Mouse (Mus musculus): ENCODE results near the gene Atp8a2. TPM values are rescaled to one million over a fixed set of nuclear protein-coding genes. Genes with fewer than 3 reads are reported as not detected.

The Atp8a2 gene
- polyA plus RNA-seq, 1 experiment from 2014 or later, result 3.3 TPM

DNA sequence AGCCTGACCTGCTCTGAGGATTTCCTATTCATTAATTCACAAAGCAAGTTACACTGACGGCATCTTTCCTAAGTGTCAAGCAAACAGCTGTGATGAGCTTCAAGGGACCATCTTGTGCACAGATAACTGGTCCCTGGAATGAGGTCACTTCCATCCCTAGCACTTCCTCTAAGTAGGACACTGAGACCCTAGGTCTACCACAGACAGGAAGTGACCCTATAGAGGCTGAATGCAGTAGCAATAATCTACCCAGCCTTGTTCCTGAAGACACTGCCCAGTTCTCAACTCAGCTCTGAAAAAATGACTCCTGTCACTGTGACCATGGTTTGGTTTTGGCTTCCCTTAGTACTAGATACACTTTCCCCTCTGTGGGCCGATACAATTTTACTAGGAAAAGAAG, 219.0 kb downstream of the Atp8a2 start:
- Histone ChIP-seq H3K36me3 (no peaks in the 10 kb centered on the region), H3K9ac (no peak overlapping the region), H3K27ac (no peak overlapping the region), H3K4me1 (no peaks in the 10 kb centered on the region), H3K9me3 (replicated peaks) (no peaks in the 10 kb centered on the region), H3K27me3 (replicated peaks) (no peaks in the 10 kb centered on the region), H3K4me3 (no peak overlapping the region), H3K4me2 (no peak overlapping the region)
- 43% methylated on average over 1 of the region's 2 CpGs for WGBS (ENCODE audit: insufficient replicate concordance)
- ATAC-seq, result no peak

DNA sequence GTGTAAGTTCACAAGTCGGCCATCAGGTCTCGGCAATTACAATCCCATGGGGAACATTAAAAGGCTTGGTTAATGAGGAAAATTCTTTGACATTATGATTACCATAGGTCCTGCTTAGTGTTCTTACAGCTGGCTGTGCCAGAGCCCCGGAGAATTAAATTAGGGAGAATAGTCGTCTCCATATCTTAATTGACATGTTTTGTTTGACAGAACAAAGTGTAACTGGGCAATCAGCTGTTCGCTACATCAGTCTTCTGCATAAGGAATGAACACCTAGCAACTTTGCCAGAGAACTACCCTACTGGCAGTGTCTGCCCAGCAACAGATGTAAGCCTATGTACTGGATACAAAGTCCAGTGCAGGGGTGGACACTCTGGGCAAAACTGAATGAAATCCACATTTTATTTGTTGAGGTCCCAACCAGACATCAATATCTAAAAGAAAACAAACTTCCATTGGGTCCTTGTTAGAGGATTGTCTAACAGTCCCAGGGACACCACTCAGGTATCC, 225.7 kb downstream of the Atp8a2 start:
- Histone ChIP-seq H3K9me3 (replicated peaks) (no peaks in the 10 kb centered on the region), H3K4me1 (no peaks in the 10 kb centered on the region), H3K4me3 (no peak overlapping the region), H3K9ac (no peak overlapping the region), H3K27ac (no peak overlapping the region), H3K27me3 (replicated peaks) (no peaks in the 10 kb centered on the region), H3K36me3 (no peaks in the 10 kb centered on the region), H3K4me2 (no peak overlapping the region)
- ATAC-seq, result no peak
- 76% methylated on average over 5 of the region's 5 CpGs for WGBS (ENCODE audit: insufficient replicate concordance)

DNA sequence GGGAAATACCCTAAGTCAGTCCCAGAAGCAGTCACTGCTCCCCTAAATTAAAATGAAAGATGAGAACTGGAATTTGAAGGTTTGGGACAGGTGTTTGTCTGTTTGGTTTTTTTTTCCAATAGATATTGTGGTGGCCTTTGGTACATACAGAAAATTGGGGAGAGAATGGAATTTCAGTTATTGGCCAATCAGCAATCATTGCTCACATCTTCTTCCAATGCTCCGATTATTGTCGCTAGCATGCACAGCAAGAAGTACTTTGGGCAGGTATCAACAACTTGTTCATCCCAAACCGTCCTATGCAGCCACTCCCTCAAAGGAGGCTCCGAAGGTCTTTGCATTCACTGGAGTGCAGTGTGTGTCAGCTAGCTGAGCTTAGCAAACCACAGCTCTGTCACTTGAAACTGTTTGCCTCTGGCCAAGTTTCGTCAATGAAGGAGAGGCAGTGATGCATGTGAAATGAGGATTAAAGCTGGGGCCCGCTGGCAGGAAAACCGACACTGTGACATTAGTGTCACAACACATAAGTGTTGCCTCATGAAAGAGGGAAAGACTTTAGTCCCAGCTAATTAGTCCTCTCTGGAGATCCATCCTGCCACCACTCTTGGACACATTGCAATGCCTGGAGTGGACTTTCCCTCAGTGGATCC, 227.4 kb downstream of the Atp8a2 start:
- Histone ChIP-seq H3K36me3 (no peaks in the 10 kb centered on the region), H3K4me1 (no peaks in the 10 kb centered on the region), H3K4me3 (no peak overlapping the region), H3K27ac (no peak overlapping the region), H3K27me3 (replicated peaks) (no peaks in the 10 kb centered on the region), H3K4me2 (no peak overlapping the region), H3K9me3 (replicated peaks) (no peaks in the 10 kb centered on the region), H3K9ac (no peak overlapping the region)
- 64% methylated on average over 7 of the region's 7 CpGs for WGBS (ENCODE audit: insufficient replicate concordance)
- no peak for ATAC-seq

DNA sequence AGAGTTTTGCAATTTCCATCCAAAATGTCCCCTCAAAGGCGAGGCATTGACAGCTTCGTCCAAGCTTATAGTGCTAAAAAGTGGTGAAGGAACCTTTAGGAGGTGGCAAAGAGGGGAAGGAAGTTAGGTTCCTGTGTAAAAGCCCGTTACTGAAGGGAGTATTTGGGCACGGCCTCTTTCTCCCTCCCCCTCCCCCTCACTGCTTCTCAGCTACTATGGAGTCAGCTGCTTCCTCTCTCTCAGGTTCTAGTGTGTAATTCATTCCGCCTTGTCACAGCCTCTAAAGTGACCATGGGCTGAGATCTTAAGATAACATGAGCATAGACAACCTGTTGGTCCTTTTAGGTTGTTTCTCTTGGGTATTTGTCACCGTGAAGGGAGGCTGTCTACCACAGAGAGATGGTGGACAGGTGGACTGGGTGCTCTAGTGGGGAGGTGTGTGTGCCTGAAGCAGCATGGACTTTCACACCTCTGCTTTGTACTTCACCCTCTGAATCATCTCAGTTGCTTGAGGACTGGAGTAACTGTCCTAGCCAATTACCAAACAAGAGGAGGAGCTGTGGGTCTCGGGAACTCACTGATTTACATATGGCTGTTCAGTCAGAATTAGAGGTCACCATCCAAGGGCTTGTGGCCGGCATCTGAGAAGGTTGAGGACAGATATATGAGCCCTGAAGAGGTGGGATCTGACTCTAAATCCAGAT, 229.0 kb downstream of the Atp8a2 start:
- no peak overlapping the region for H3K27ac ChIP-seq
- no peaks in the 10 kb centered on the region for H3K4me1 ChIP-seq
- WGBS (ENCODE audit: insufficient replicate concordance), result 27% methylated on average over 8 of the region's 8 CpGs
- no peak for ATAC-seq
- no peak overlapping the region for H3K9ac ChIP-seq
- H3K4me2 ChIP-seq, result no peak overlapping the region
- H3K9me3 ChIP-seq (replicated peaks), result no peaks in the 10 kb centered on the region
- no peaks in the 10 kb centered on the region for H3K36me3 ChIP-seq
- no peak overlapping the region for H3K4me3 ChIP-seq
- no peaks in the 10 kb centered on the region for H3K27me3 ChIP-seq (replicated peaks)

DNA sequence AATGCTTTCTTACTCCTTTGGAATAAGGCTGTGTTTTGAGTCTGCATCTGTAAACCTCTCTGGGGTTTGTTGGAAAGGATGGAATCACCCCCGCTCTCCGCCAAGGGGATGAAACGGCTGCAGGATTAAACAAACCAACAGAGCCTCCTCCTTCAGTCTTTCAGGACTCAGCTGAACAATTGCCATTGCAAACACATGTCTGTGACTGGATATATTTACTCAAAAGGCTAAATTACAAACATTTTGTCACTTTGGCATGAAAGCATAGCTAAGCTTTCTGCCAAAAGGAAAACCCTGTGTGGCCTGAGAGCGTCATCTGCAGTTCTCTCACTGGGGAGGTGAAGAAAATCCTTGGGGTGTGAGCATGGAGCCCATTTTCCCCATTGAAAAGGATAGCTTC, 230.0 kb downstream of the Atp8a2 start:
- H3K4me2 ChIP-seq, result no peak overlapping the region
- H3K27me3 ChIP-seq (replicated peaks), result no peaks in the 10 kb centered on the region
- no peak overlapping the region for H3K27ac ChIP-seq
- H3K36me3 ChIP-seq, result no peaks in the 10 kb centered on the region
- ATAC-seq, result no peak
- H3K4me1 ChIP-seq, result no peaks in the 10 kb centered on the region
- no peaks in the 10 kb centered on the region for H3K9me3 ChIP-seq (replicated peaks)
- 78% methylated on average over 4 of the region's 4 CpGs for WGBS (ENCODE audit: insufficient replicate concordance)
- H3K4me3 ChIP-seq, result no peak overlapping the region
- no peak overlapping the region for H3K9ac ChIP-seq

DNA sequence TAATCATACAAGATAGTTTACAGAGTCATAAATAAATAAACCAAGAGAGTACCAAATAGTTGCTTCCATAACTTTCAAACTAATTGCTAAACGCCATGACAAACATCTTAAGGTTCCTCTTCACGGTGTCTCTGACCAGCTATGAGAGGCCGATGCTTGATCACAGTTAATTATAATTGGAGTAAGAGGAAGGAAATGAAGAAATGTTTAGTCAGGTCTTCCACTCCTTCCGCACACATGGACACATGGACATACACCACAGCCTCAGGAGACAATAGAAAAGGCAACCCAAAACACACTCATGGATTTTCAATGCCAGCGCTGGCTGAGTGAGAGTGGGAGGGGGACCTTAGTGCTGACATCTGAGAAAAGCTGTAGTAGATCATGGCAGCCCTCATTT, 232.4 kb downstream of the Atp8a2 start:
- Histone ChIP-seq H3K27me3 (replicated peaks) (no peaks in the 10 kb centered on the region), H3K4me3 (no peak overlapping the region), H3K27ac (no peak overlapping the region), H3K4me1 (no peaks in the 10 kb centered on the region), H3K36me3 (no peaks in the 10 kb centered on the region), H3K9me3 (replicated peaks) (no peaks in the 10 kb centered on the region), H3K4me2 (no peak overlapping the region), H3K9ac (no peak overlapping the region)
- WGBS (ENCODE audit: insufficient replicate concordance), result 72% methylated on average over 5 of the region's 5 CpGs
- ATAC-seq, result no peak

DNA sequence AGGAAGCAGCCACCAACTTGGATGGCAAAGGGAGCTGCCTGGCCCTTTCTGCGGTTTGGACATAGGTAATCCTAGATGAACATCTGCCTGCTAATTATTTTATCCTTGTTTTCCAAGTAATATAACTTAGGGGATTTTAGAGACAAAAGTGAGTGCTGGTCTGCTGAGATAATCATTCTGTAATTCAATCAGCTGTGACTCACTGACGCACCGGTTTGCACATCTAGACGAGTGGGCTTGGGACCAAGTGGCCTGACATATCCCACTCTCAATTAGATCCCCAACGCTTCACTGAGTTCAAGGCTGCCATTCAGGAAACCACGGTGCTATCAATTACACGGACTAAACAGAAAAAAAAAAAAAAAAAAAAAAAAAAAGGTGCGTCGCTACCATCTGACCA, 236.0 kb downstream of the Atp8a2 start:
- H3K27me3 ChIP-seq (replicated peaks), result no peaks in the 10 kb centered on the region
- no peaks in the 10 kb centered on the region for H3K36me3 ChIP-seq
- H3K4me3 ChIP-seq, result no peak overlapping the region
- 38% methylated on average over 9 of the region's 9 CpGs for WGBS (ENCODE audit: insufficient replicate concordance)
- no peaks in the 10 kb centered on the region for H3K4me1 ChIP-seq
- ATAC-seq, result no peak
- H3K9me3 ChIP-seq (replicated peaks), result no peaks in the 10 kb centered on the region
- no peak overlapping the region for H3K9ac ChIP-seq
- no peak overlapping the region for H3K27ac ChIP-seq
- H3K4me2 ChIP-seq, result no peak overlapping the region

DNA sequence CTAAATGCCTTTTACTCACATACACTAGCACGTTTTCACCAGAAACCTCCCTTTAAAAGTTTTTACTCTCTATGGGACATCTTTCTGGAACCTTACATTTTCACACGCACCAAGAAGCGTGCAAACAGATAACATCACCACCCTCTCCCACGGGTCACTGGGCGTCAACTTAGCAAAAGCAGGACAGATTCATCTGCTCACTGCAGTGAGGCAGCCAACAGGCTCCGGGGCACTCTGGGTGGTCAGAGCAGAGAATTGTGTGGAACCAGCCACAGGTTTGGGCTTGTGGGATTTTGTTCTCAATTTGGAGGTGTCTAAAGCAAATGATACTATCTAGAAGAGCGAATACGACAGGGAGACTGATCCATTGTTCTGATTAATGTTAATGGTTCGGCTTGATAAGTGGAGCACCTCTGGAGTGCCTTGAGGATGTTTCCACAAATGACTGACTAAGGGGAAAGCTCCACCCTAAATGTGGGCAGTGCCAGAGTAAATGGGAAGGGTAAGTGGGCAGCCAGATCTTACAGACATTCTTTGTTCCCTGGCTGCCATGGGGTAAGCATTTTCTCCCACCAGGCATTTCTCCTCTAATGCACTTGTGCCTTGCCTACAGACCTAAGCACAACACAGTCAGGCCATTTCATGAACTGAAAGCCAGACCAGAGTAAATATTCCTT, 236.6 kb downstream of the Atp8a2 start:
- WGBS (ENCODE audit: insufficient replicate concordance), result 62% methylated on average over 9 of the region's 9 CpGs
- no peaks in the 10 kb centered on the region for H3K9me3 ChIP-seq (replicated peaks)
- no peaks in the 10 kb centered on the region for H3K36me3 ChIP-seq
- no peak for ATAC-seq
- H3K27me3 ChIP-seq (replicated peaks), result no peaks in the 10 kb centered on the region
- H3K4me3 ChIP-seq, result no peak overlapping the region
- no peak overlapping the region for H3K9ac ChIP-seq
- no peak overlapping the region for H3K27ac ChIP-seq
- no peak overlapping the region for H3K4me2 ChIP-seq
- no peaks in the 10 kb centered on the region for H3K4me1 ChIP-seq

DNA sequence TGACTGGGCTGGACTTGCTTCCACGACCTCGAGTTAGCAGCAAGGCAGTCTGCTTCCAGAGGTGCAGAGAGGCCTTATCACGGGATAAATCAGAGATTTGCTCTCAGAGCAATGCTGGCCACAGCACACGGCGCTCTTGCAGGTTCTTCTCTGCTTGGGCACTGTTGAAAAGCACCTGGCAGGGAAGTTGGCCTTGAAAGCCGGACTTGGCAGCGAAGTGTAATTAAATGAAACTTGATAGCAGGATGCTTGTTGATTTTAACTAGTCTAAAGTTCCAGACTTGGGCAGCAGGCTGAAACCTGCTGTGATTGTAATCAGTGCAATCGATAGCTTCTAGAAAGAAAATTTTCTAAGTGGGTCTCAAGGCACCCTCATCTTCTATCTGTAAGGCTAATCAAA, 237.3 kb downstream of the Atp8a2 start:
- Histone ChIP-seq H3K9me3 (replicated peaks) (no peaks in the 10 kb centered on the region), H3K4me1 (no peaks in the 10 kb centered on the region), H3K27ac (no peak overlapping the region), H3K4me2 (no peak overlapping the region), H3K4me3 (no peak overlapping the region), H3K9ac (no peak overlapping the region), H3K36me3 (no peaks in the 10 kb centered on the region), H3K27me3 (replicated peaks) (no peaks in the 10 kb centered on the region)
- WGBS (ENCODE audit: insufficient replicate concordance), result 58% methylated on average over 8 of the region's 8 CpGs
- ATAC-seq, result no peak

DNA sequence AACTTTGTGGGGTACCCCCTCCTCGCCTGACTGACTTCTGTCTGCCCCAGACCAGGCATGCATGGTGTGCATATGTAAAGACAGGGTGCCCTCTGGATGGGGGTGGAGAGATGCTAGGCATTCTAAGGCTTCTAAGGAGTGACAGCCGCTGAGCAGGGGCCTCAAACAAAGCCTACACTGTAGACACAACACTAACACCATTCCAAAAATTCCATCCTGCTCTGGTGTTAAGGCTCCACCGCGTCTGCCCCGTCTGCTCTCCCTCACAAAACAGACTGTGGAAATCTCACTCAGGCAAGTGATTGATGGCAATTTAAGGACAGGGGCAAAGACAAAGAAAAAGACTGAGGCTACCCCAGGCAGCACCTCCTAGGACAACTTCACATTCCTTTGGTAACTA, 247.0 kb downstream of the Atp8a2 start:
- Histone ChIP-seq H3K27me3 (replicated peaks) (no peaks in the 10 kb centered on the region), H3K9me3 (replicated peaks) (no peaks in the 10 kb centered on the region), H3K4me2 (no peak overlapping the region), H3K36me3 (no peaks in the 10 kb centered on the region), H3K4me1 (no peaks in the 10 kb centered on the region), H3K9ac (no peak overlapping the region), H3K4me3 (no peak overlapping the region), H3K27ac (no peak overlapping the region)
- ATAC-seq, result no peak
- 26% methylated on average over 5 of the region's 5 CpGs for WGBS (ENCODE audit: insufficient replicate concordance)

DNA sequence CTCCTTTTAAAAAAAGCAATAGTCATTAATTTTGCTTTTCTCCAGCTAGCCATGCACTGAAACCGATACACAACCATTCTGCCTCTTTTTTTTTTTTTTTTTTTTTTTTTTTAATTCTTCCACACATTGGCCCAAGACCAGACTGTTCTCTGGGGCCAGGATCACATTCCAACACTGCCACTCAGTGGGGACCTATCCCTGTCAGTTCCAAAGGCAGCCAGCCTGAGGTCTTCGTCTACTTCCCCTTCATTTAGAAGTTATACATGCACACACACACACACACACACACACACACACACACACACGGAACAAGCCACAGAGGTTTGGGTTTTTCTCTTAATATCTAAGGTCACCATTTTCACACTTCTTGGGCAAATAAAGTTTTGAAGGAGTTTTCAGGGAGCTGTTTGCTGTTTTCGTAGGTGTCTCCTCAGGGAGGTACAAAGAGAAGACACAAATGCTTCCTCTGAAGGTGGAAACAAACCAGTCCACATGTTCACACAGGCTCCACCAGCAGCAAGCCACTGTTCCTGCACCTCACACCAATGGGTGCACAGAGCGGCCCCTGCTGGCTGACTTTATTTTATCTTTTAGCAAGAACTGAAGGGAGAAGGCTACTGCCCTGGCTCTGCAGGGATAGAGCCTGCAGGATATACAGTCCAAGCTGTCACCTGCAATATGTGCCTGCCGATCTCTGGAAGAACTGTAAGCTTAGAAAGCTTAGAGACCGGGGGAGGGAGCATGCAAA, 253.9 kb downstream of the Atp8a2 start:
- Histone ChIP-seq H3K4me1 (no peaks in the 10 kb centered on the region), H3K27ac (no peak overlapping the region), H3K4me3 (no peak overlapping the region), H3K36me3 (no peaks in the 10 kb centered on the region), H3K9ac (no peak overlapping the region), H3K4me2 (no peak overlapping the region), H3K27me3 (replicated peaks) (no peaks in the 10 kb centered on the region), H3K9me3 (replicated peaks) (no peaks in the 10 kb centered on the region)
- ATAC-seq, result no peak
- WGBS (ENCODE audit: insufficient replicate concordance), result 32% methylated on average over 7 of the region's 7 CpGs

DNA sequence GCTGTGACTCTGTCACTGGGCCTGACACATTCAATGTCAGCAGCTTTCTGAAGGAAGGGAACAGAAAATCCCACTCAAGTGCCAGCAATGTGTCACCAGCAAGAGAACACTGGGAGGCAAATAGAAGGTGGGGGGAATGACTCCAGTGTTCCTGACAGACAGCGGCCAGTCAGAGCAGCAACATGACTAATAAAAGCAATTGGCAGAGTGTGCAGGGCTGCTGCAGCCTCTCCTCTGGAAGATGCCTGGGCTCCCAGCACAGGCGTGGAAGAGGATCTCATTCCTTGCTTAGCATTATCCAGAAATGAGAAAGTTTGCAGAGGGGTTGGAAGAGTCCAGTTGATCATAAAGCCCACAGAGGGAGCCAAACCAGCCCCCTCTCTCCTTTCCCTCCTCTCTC, 254.8 kb downstream of the Atp8a2 start:
- Histone ChIP-seq H3K27me3 (replicated peaks) (no peaks in the 10 kb centered on the region), H3K4me1 (no peaks in the 10 kb centered on the region), H3K4me3 (no peak overlapping the region), H3K9me3 (replicated peaks) (no peaks in the 10 kb centered on the region), H3K27ac (no peak overlapping the region), H3K36me3 (no peaks in the 10 kb centered on the region), H3K4me2 (no peak overlapping the region), H3K9ac (no peak overlapping the region)
- WGBS (ENCODE audit: insufficient replicate concordance), result 48% methylated on average over 2 of the region's 2 CpGs
- no peak for ATAC-seq
